Mouse (Mus musculus): Measurements from ENCODE around the gene Iqub.
A peak's percentile ranks its signal among the peaks of the same experiment; 100 is the strongest.

The Iqub gene

DNA sequence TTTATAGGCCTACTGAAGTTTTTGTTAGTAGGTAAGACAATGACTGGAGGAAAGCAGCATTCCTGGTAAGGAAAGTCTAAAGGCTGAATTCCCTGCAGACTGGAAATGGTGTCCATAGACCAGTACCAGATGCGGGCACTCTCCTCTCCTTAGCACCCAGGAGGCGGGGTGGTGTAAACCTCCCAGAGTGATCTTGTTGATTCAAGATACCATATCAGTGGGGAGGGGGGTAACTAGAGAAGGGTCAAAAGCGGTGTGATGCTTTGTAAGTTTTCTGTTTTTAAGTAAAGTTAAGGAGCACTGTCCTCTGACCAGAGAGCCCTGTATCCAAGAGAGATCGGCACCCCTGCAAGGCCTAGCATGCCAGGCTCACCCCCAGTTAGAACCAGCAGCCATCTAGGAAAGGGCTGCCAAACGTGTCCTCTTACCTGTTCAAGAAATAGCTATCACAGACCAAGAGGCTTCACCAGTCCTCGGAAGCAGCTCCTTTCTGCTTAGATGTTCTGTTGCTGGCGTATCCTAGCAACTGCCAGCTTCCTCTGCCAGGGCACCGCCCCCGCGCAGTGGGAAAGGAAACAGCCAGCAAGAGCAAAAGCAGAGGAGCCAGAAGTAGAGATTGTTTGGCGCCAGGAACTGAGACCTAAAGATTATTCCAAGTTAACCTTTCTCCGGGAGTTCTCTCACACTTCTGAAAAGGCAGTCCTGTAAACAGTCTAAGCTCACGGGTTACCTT, at the start of gene Iqub:
Iqub (minus strand) TSS at position 516 of the 733 bp plus-strand sequence.
- peak; percentile 94 for DNase-seq (ENCODE audit: low read depth, low spot score)

- DNase-seq (ENCODE audit: low read depth, low spot score): peak; percentile 80
Observed at GRCm38 (mm10) chr6:24564081-24564480, 49.2 kb upstream of the Iqub start.

DNA sequence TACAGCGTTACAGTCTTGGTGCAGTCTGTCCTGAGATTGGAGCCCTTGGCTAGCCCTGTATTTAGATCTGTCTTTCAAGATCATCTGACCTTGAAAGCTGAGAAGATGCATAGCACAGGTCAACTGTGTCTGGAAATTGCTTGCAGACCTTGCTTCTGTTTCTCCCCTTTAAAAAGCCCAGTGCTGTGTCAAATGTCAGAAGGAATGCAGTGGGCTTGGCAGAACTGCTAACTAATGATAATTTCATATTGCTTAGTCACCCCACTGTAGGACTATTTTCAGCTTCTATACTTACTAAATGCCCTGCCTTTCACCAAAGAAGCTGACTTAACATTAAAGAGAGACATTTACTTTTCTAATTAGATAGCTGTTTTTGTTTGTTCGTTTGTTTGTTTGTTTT, 40.6 kb upstream of the Iqub start:
- no peak for DNase-seq (ENCODE audit: low read depth, low spot score)

- DNase-seq (ENCODE audit: low read depth, low spot score): no peak
Observed at GRCm38 (mm10) chr6:24554427-24555086, 39.7 kb upstream of the Iqub start.

GRCm38 (mm10) chr6:24552046-24552445, 37.2 kb upstream of the Iqub start:
- peak; percentile 38 for DNase-seq (ENCODE audit: low read depth, low spot score)

GRCm38 (mm10) chr6:24549801-24550200, 34.9 kb upstream of the Iqub start:
- DNase-seq (ENCODE audit: low read depth, low spot score): peak; percentile 78

DNA sequence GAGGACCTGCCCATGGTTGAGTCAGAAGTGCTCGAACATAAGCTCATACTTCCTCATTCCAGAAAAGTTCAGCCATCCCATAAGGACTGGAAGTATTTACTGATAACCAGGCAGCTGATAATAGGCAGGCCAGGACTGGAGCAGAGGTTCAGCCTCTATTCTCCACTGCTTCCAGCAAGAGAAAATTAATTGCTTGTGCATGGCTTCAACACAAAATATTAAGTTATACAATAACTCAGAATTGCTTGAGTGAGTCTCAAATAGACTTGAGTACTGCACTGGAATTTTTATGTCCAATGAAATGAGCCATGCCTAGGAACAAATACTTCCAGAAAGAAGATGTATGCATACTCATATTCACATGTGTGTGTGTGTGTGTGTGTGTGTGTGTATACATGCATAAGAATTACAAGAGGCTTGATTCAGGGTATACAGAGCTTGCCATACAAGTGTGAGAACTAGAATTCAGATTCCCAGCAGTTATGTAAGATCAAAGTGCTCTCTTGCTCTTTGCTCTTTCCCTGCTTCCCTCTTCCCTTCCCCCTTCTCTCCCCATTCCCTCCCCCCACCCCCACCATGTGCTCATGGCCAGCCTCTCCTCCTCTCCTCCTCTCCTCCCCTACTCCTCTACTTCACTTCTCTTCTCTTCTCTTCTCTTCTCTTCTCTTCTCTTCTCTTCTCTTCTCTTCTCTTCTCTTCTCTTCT, 32.0 kb upstream of the Iqub start:
- no peak for DNase-seq (ENCODE audit: low read depth, low spot score)

- DNase-seq (ENCODE audit: low read depth, low spot score): peak; percentile 61
Observed at GRCm38 (mm10) chr6:24543119-24543591, 28.3 kb upstream of the Iqub start.

GRCm38 (mm10) chr6:24542393-24542792, 27.5 kb upstream of the Iqub start:
- DNase-seq (ENCODE audit: low read depth, low spot score): peak; percentile 72

DNA sequence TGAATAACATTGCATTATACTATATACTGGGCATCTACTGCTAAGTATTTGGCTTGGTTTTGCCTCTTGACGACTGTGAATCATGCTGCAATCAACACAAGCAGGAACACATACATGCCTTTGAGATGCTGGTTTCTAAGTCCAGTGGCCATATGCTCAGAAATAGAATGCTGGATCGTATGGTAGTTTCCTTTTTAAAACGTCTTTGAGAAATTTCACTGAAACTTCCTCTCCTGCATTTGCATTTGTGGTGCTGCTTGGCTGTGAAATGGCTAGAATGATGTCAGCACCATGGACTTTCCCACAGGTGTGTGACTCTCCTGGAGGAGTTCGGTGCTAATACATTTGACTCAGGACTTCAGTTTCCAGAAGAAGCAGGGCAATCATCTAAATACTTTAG, 25.2 kb upstream of the Iqub start:
- peak; percentile 36 for DNase-seq (ENCODE audit: low read depth, low spot score)

DNA sequence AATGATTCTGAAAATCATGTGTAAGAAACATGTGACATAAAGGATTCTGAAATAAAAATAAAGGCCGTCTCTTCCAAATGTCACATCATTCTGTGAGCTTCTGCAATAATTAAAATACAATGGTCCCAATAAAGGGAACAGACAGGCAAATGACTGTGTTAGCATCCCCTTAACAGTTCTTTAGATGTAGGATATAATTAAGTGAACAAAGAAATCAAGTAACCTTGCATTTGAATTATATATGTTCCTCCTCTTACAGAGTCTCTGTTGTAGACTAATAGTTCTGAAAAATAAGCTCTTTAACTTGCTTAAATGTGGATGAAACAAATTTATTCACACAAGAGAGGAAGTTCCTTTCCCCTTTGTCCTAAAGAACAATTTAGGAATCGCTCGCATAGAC, 23.6 kb upstream of the Iqub start:
- no peak for DNase-seq (ENCODE audit: low read depth, low spot score)

- no peak for DNase-seq (ENCODE audit: low read depth, low spot score)
Observed at GRCm38 (mm10) chr6:24532804-24533203, 17.9 kb upstream of the Iqub start.

DNA sequence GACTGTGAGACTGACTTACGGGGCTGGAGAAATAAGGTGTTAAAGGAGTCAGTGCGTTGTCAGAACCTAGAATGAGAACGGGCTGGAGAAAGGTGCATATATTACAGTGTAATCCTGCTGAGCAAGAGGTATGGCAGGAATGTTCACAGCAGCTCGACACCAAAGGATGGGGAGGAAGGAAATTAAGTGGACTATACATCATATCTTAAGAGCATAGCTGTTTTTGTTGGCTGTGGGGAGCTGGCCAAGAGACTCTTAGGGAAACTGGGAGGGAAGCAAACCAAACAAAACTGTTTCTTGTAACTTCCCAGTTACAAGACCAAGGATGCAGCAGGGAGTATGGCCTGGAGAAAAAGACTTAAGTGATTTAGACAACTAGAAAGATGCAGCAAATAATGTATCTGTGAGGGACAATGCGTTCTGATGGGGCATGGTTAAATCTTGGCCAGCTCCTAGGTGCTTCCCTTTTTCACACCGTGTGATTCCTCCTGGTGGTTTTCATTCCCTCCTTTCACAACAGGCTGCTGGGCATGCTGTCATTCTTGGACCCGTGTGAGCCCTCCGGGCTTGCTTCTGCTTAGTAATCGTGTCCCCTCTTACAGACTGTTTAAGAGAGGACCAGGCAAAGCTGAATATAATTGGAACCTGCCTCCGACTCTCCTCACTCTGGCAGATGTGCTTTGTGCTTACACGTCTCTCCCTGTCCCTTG, 16.0 kb upstream of the Iqub start:
- DNase-seq (ENCODE audit: low read depth, low spot score): peak; percentile 29

DNA sequence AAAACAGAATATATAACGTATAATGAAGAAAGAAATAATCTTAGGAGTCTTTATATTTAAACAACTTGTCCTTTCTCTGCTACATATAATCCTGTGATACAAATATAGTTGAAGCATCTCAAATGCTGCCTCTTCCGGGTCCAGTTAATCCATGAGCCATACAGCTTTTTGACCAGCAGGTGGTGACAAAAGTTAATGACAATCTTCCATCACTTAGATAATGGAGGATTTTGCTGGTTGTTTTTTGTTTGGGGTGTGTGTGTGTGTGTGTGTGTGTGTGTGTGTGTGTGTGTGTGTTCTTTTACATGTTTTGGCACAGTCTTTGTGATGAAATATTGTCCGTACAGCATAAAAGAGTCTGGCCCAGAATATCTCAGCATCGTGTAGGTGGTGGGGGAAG, 15.3 kb upstream of the Iqub start:
- peak; percentile 86 for DNase-seq (ENCODE audit: low read depth, low spot score)

GRCm38 (mm10) chr6:24528064-24528243, 13.1 kb upstream of the Iqub start, which contains the start of gene Asb15:
TSS of gene Asb15 (plus strand) at chr6:24528144.
- no peak for DNase-seq (ENCODE audit: low read depth, low spot score)

GRCm38 (mm10) chr6:24527155-24528063, 12.5 kb upstream of the Iqub start, which contains the start of gene Ndufa5:
TSS of gene Ndufa5 (minus strand) at chr6:24528013.
- peak; percentile 99 for DNase-seq (ENCODE audit: low read depth, low spot score)

GRCm38 (mm10) chr6:24525705-24526104, 10.8 kb upstream of the Iqub start:
- DNase-seq (ENCODE audit: low read depth, low spot score): no peak

DNA sequence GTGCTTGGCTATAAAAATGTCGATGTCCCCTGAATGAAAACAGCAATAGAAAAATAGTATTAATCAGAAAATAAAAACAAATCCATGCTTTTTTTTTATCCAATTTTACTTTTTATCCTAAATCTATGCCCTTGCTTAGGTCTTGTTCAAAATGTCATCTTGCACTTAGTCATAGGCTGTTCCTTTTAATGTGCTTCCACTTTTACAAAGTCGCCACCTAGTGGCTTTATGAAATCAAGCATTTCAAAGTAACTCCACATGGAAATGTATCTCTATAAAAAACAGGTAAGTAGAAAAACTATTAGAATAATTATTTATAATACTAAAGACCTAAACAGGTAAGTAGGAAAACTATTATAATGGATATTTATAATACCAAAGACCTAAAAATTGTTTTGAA, 1.3 kb upstream of the Iqub start:
- peak; percentile 67 for DNase-seq (ENCODE audit: low read depth, low spot score)

DNA sequence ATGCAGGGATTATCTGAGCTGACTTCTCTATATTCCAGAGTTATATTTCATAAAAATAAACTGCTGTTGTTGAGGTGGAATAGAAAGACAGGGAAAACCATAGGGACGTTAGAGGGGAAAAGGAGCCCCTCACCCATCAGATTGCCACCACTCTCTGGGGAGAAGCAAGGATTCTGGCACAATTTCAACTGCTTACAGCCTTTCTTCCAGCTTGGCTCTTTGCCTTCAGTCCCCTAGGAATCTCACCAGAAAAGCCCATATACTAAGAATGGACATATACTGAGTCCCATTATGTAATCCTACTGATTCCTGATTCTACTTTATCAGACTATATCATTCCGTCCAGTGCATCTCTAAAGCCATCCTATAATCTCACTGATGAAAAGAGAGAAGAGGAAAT, 10.7 kb downstream of the Iqub start:
- no peak for DNase-seq (ENCODE audit: low read depth, low spot score)

- DNase-seq (ENCODE audit: low read depth, low spot score): peak; percentile 44
Observed at GRCm38 (mm10) chr6:24490341-24490740, 24.5 kb downstream of the Iqub start.

- DNase-seq (ENCODE audit: low read depth, low spot score): no peak
Observed at GRCm38 (mm10) chr6:24486530-24486929, 28.3 kb downstream of the Iqub start.

Measured in brain, adult 2 months (tissue).